Mouse (Mus musculus): Measurements from ENCODE around the gene Glud1. TPM values are rescaled to one million over a fixed set of nuclear protein-coding genes. Genes with fewer than 3 reads are reported as not detected.
"Not testable (repeated sequence)": the region's sequence is repeated elsewhere in the genome, so short reads cannot be mapped to it uniquely, and the experiment has no call there.

Gene Glud1
- polyA plus RNA-seq, 1 experiment from 2014 or later: 263 TPM

GRCm38 (mm10) chr14:34311021-34311631, 599 bp downstream of the Glud1 start:
- in situ Hi-C loops (cut with MboI; ENCODE audit: low pct_unique_long_range_greater_than_20kb): no loop called here
- ATAC-seq (peak; percentile 33), DNase-seq (ENCODE audit: low read depth, low spot score) (no peak)
- H3K27me3 ChIP-seq: no peaks in the 10 kb centered on the region
- CTCF ChIA-PET: interaction anchor here (1.1 kb wide), 1 partner anchor 19 kb away, joined by 3 read pairs; no protein-coding TSS in a partner anchor
- no peak for TF ChIP-seq CTCF (IDR thresholded peaks at IDR 0.05)
- POLR2A ChIA-PET: interaction anchor here (1.3 kb wide), 1 partner anchor 9 kb away, joined by 3 read pairs; no protein-coding TSS in a partner anchor

DNA sequence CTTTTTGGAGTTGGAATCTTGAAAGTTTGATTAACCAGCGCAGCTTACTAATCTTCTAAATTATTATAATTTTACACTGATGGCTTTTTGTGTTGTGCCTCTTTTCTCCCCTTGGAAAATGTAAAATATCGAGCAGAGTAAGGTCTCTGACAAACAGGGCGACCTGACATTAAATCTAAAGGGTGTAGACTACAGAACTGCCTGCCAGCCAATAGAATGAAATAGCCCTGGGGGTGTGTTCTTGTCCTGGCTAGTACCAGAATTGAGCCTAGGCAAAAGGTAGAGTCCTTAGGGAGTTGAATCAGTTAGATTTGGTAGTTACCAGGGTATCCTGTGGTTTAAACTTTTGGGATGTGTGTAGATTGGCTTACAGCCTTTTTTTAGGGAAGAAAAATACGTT, 1.2 kb downstream of the Glud1 start:
- TF ChIP-seq CTCF (IDR thresholded peaks at IDR 0.05): no peak
- in situ Hi-C loops (cut with MboI; ENCODE audit: low pct_unique_long_range_greater_than_20kb): no loop called here
- ATAC-seq (no peak), DNase-seq (ENCODE audit: low read depth, low spot score) (no peak)
- CTCF ChIA-PET: interaction anchor here (1.1 kb wide), 1 partner anchor 18 kb away, joined by 3 read pairs; no protein-coding TSS in a partner anchor
- POLR2A ChIA-PET: no interaction called here
- H3K27me3 ChIP-seq: no peaks in the 10 kb centered on the region

- ATAC-seq: no peak
- TF ChIP-seq CTCF (IDR thresholded peaks at IDR 0.05): no peak
- in situ Hi-C loops (cut with MboI; ENCODE audit: low pct_unique_long_range_greater_than_20kb): no loop called here
- H3K27me3 ChIP-seq: no peaks in the 10 kb centered on the region
- no peak for DNase-seq (ENCODE audit: low read depth, low spot score)
- CTCF ChIA-PET: no interaction called here
- POLR2A ChIA-PET: interaction anchor here (0.8 kb wide), 1 partner anchor 31 kb away, joined by 3 read pairs; no protein-coding TSS in a partner anchor
Observed at GRCm38 (mm10) chr14:34312339-34313048, 2.0 kb downstream of the Glud1 start.

DNA sequence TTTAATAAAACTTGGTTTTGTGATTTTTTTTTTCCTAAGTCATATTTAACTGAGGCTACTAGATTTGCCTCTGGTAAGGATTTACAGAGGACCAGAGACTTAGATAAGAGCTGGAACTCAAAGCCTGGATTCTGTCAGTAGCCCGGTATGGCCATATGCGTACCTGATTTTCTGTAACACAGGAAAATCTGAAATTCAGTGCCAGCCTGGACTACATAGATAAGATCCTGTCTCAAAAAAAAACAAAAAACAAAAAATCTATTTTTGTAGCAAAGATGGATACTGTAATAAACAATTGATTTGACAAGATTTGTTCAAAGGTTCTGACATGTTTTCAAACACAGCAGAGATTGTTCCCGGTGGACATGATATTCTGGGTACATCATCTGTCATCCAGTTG, 3.1 kb downstream of the Glud1 start:
- TF ChIP-seq CTCF (IDR thresholded peaks at IDR 0.05): no peak
- no peak for DNase-seq (ENCODE audit: low read depth, low spot score)
- POLR2A ChIA-PET: no interaction called here

GRCm38 (mm10) chr14:34314383-34314782, 3.9 kb downstream of the Glud1 start:
- DNase-seq (ENCODE audit: low read depth, low spot score); POLR2A ChIA-PET; ATAC-seq; H3K27me3 ChIP-seq; in situ Hi-C loops (cut with MboI; ENCODE audit: low pct_unique_long_range_greater_than_20kb): not testable (repeated sequence)
- CTCF ChIA-PET: interaction anchor here (0.9 kb wide), 1 partner anchor 22 kb away, joined by 3 read pairs; no protein-coding TSS in a partner anchor

More for the DNA sequence above, 3.1 kb downstream of the Glud1 start:
- no peak for ATAC-seq
- in situ Hi-C loops (cut with MboI; ENCODE audit: low pct_unique_long_range_greater_than_20kb): no loop called here
- CTCF ChIA-PET: no interaction called here
- no peaks in the 10 kb centered on the region for H3K27me3 ChIP-seq

DNA sequence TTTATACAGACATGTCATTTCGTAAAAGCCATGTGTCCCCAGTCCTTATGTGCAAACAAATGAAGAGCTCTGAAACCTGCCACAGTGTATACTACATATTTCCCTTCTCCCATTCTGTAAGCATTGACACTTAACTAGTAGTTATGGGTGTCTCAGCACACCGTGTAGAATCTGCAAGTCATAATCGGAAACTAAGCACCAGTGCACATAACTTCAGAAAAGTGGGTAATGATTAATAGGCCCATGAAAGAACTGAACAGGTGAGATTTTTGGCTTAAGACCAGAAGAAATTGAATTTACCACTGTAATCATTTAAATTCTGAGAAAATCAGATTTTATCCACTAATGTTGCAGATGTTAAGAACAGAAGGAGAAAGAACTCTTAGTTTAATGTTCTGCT, 4.3 kb downstream of the Glud1 start:
- in situ Hi-C loops (cut with MboI; ENCODE audit: low pct_unique_long_range_greater_than_20kb): loop anchor here (5.0 kb wide), 1 partner anchor 42 kb away; no protein-coding TSS in a partner anchor
- ChIA-PET CTCF (interaction anchor here (0.9 kb wide), 1 partner anchor 22 kb away, joined by 3 read pairs; no protein-coding TSS in a partner anchor), POLR2A (interaction anchor here (0.6 kb wide), 1 partner anchor 12 kb away, joined by 3 read pairs; no protein-coding TSS in a partner anchor)

GRCm38 (mm10) chr14:34316346-34316745, 5.8 kb downstream of the Glud1 start:
- no peak for DNase-seq (ENCODE audit: low read depth, low spot score)
- no peak for ATAC-seq

More for the DNA sequence above, 4.3 kb downstream of the Glud1 start:
- H3K27me3 ChIP-seq: no peaks in the 10 kb centered on the region
- ATAC-seq (no peak), DNase-seq (ENCODE audit: low read depth, low spot score) (no peak)
- TF ChIP-seq CTCF (IDR thresholded peaks at IDR 0.05): no peak

GRCm38 (mm10) chr14:34317431-34317830, 6.9 kb downstream of the Glud1 start:
- ChIA-PET POLR2A (interaction anchor here (1.5 kb wide), 1 partner anchor 13 kb away, joined by 3 read pairs; no protein-coding TSS in a partner anchor), CTCF (interaction anchor here (0.9 to 1.4 kb wide), 3 partner anchors 12 to 20 kb away, joined by 3 to 4 read pairs (median 3); no protein-coding TSS in a partner anchor)
- no peak for TF ChIP-seq CTCF (IDR thresholded peaks at IDR 0.05)
- no peak for DNase-seq (ENCODE audit: low read depth, low spot score)
- in situ Hi-C loops (cut with MboI; ENCODE audit: low pct_unique_long_range_greater_than_20kb): loop anchor here (5.0 kb wide), 1 partner anchor 45 kb away; no protein-coding TSS in a partner anchor
- ATAC-seq: no peak
- no peaks in the 10 kb centered on the region for H3K27me3 ChIP-seq

More at GRCm38 (mm10) chr14:34316346-34316745, 5.8 kb downstream of the Glud1 start:
- in situ Hi-C loops (cut with MboI; ENCODE audit: low pct_unique_long_range_greater_than_20kb): loop anchor here (5.0 kb wide), 1 partner anchor 44 kb away; no protein-coding TSS in a partner anchor
- no peak for TF ChIP-seq CTCF (IDR thresholded peaks at IDR 0.05)
- H3K27me3 ChIP-seq: no peaks in the 10 kb centered on the region
- POLR2A ChIA-PET: no interaction called here
- CTCF ChIA-PET: interaction anchor here (0.9 to 1.4 kb wide), 2 partner anchors 19 to 72 kb away, joined by 3 to 4 read pairs; no protein-coding TSS in a partner anchor

DNA sequence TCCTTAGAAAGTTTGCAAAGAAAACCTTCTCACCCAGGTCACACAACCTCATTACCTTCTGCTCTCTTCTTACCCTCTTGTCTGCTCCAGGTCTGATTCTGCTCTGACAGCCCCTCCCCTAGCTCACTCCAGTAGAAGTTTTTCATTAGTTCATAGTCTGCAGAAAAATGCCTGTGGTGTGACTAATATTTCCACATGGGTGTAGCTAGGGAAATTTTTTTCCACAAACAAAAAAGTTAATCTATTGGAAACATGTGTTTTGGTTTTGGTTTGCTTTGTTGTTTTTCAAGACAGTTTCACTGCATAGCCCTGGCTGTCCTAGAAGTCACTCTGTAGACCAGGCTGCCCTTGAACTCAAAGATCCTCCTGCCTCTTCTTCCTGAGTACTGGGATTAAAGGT, 7.6 kb downstream of the Glud1 start:
- in situ Hi-C loops (cut with MboI; ENCODE audit: low pct_unique_long_range_greater_than_20kb): loop anchor here (5.0 kb wide), 1 partner anchor 46 kb away; no protein-coding TSS in a partner anchor
- no peaks in the 10 kb centered on the region for H3K27me3 ChIP-seq
- no peak for TF ChIP-seq CTCF (IDR thresholded peaks at IDR 0.05)
- DNase-seq (ENCODE audit: low read depth, low spot score): no peak
- CTCF ChIA-PET: interaction anchor here (1.0 to 1.6 kb wide), 3 partner anchors 11 to 34 kb away, joined by 3 to 4 read pairs (median 3); no protein-coding TSS in a partner anchor
- peak; percentile 74 for ATAC-seq
- POLR2A ChIA-PET: interaction anchor here (0.5 to 1.5 kb wide), 2 partner anchors 12 to 31 kb away, joined by 3 read pairs; no protein-coding TSS in a partner anchor

DNA sequence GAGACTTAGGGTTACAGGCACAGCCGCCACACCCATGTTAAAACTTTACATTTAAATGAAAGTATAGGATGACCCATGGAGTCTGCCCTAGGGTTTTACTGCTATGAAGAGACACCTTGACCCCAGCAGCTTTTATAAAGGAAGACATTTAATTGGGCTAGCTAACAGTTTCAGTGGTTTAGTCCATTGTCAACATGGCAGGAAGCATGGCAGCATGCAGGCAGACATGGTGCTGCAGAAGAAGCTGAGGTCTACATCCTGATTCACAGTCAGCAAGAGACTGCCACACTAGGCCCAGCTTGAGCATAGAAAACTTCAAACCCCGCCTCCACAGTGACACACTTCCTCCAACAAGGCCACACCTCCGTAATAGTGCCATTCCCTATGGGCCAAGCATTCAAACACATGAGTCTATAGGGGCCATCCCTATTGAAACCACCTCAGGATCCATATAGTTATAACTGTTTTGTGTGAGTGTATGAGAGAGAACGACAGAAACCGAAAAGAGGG, 13.1 kb downstream of the Glud1 start:
- no peaks in the 10 kb centered on the region for H3K27me3 ChIP-seq
- POLR2A ChIA-PET: no interaction called here
- CTCF ChIA-PET: interaction anchor here (1.3 kb wide), 1 partner anchor 10 kb away, joined by 3 read pairs; no protein-coding TSS in a partner anchor
- in situ Hi-C loops (cut with MboI; ENCODE audit: low pct_unique_long_range_greater_than_20kb): no loop called here
- no peak for TF ChIP-seq CTCF (IDR thresholded peaks at IDR 0.05)
- no peak for ATAC-seq
- DNase-seq (ENCODE audit: low read depth, low spot score): no peak
